Mouse (Mus musculus): ENCODE data around the gene Camk2b. TPM values are rescaled to one million over a fixed set of nuclear protein-coding genes. Genes with fewer than 3 reads are reported as not detected.

The Camk2b gene
- polyA plus RNA-seq, 1 experiment from 2014 or later, result 117 TPM

GRCm38 (mm10) chr11:6062329-6062728 lies 3.8 kb downstream of the Camk2b start:
- DNase-seq (ENCODE audit: low spot score) (no peak), ATAC-seq (ENCODE audit: low FRiP score) (no peak)
- Histone ChIP-seq H3K9ac (no peak overlapping the region), H3K27me3 (ENCODE audit: control insufficient read depth, insufficient read depth, low read length) (peaks cover 43% of the 10 kb centered on the region), H3K4me3 (replicated peaks; ENCODE audit: low read length) (no peak overlapping the region), H3K36me3 (replicated peaks; ENCODE audit: control insufficient read depth, insufficient read depth) (no peaks in the 10 kb centered on the region; the same call in 1 of the 2 replicates), H3K4me1 (replicated peaks; ENCODE audit: control insufficient read depth, insufficient read depth, low read length) (peaks cover 18% of the 10 kb centered on the region; the same call in 1 of the 2 replicates), H3K9me3 (ENCODE audit: control insufficient read depth, low read length) (no peaks in the 10 kb centered on the region), H3K4me2 (replicated peaks) (no peak overlapping the region), H3K27ac (no peak overlapping the region)
- WGBS, result 90% methylated on average over 11 of the region's 11 CpGs

- Histone ChIP-seq H3K4me3 (replicated peaks; ENCODE audit: low read length) (no peak overlapping the region), H3K27me3 (ENCODE audit: control insufficient read depth, insufficient read depth, low read length) (peaks cover 39% of the 10 kb centered on the region), H3K9ac (no peak overlapping the region), H3K9me3 (ENCODE audit: control insufficient read depth, low read length) (no peaks in the 10 kb centered on the region), H3K36me3 (replicated peaks; ENCODE audit: control insufficient read depth, insufficient read depth) (no peaks in the 10 kb centered on the region; the same call in 1 of the 2 replicates), H3K4me2 (replicated peaks) (no peak overlapping the region), H3K4me1 (replicated peaks; ENCODE audit: control insufficient read depth, insufficient read depth, low read length) (peaks cover 18% of the 10 kb centered on the region; the same call in 1 of the 2 replicates), H3K27ac (no peak overlapping the region)
- DNase-seq (ENCODE audit: low spot score), result no peak
- WGBS, result 88% methylated on average over 5 of the region's 5 CpGs
- ATAC-seq (ENCODE audit: low FRiP score), result no peak
These were observed 4.3 kb downstream of the Camk2b start for GRCm38 (mm10) chr11:6061891-6062290.

- ATAC-seq (ENCODE audit: low FRiP score), result no peak
These were observed 7.0 kb downstream of the Camk2b start for GRCm38 (mm10) chr11:6059162-6059561.

GRCm38 (mm10) chr11:6053386-6053785 lies 12.8 kb downstream of the Camk2b start:
- no peak overlapping the region for H3K9ac ChIP-seq
- 88% methylated on average over 8 of the region's 8 CpGs for WGBS
- no peak overlapping the region for H3K4me2 ChIP-seq (replicated peaks)
- H3K27ac ChIP-seq, result no peak overlapping the region
- H3K4me1 ChIP-seq (replicated peaks; ENCODE audit: control insufficient read depth, insufficient read depth, low read length), result no peaks in the 10 kb centered on the region
- no peaks in the 10 kb centered on the region for H3K27me3 ChIP-seq (ENCODE audit: control insufficient read depth, insufficient read depth, low read length)
- H3K4me3 ChIP-seq (replicated peaks; ENCODE audit: low read length), result no peak overlapping the region
- DNase-seq (ENCODE audit: low spot score), result no peak
- no peaks in the 10 kb centered on the region for H3K9me3 ChIP-seq (ENCODE audit: control insufficient read depth, low read length)
- no peaks in the 10 kb centered on the region for H3K36me3 ChIP-seq (replicated peaks; ENCODE audit: control insufficient read depth, insufficient read depth)
- ATAC-seq (ENCODE audit: low FRiP score), result no peak

More at GRCm38 (mm10) chr11:6059162-6059561, 7.0 kb downstream of the Camk2b start:
- Histone ChIP-seq H3K27me3 (ENCODE audit: control insufficient read depth, insufficient read depth, low read length) (peaks cover 14% of the 10 kb centered on the region), H3K4me3 (replicated peaks; ENCODE audit: low read length) (no peak overlapping the region), H3K9me3 (ENCODE audit: control insufficient read depth, low read length) (no peaks in the 10 kb centered on the region), H3K9ac (no peak overlapping the region), H3K27ac (no peak overlapping the region), H3K4me2 (replicated peaks) (no peak overlapping the region), H3K4me1 (replicated peaks; ENCODE audit: control insufficient read depth, insufficient read depth, low read length) (peaks cover 13% of the 10 kb centered on the region; the same call in 1 of the 2 replicates), H3K36me3 (replicated peaks; ENCODE audit: control insufficient read depth, insufficient read depth) (no peaks in the 10 kb centered on the region; the same call in 1 of the 2 replicates)
- no peak for DNase-seq (ENCODE audit: low spot score)
- WGBS, result 90% methylated on average over 10 of the region's 10 CpGs

GRCm38 (mm10) chr11:6050066-6050560 lies 16.0 kb downstream of the Camk2b start:
- Histone ChIP-seq H3K36me3 (replicated peaks; ENCODE audit: control insufficient read depth, insufficient read depth) (no peaks in the 10 kb centered on the region), H3K27me3 (ENCODE audit: control insufficient read depth, insufficient read depth, low read length) (no peaks in the 10 kb centered on the region), H3K4me1 (replicated peaks; ENCODE audit: control insufficient read depth, insufficient read depth, low read length) (no peaks in the 10 kb centered on the region), H3K4me3 (replicated peaks; ENCODE audit: low read length) (no peak overlapping the region), H3K4me2 (replicated peaks) (no peak overlapping the region), H3K9ac (no peak overlapping the region), H3K9me3 (ENCODE audit: control insufficient read depth, low read length) (no peaks in the 10 kb centered on the region), H3K27ac (no peak overlapping the region)
- ATAC-seq (ENCODE audit: low FRiP score) (no peak), DNase-seq (ENCODE audit: low spot score) (no peak)
- 65% methylated on average over 4 of the region's 4 CpGs for WGBS

- ATAC-seq (ENCODE audit: low FRiP score), result no peak
These were observed 18.0 kb downstream of the Camk2b start for GRCm38 (mm10) chr11:6048208-6048607.

GRCm38 (mm10) chr11:6038929-6039328 lies 27.2 kb downstream of the Camk2b start:
- Histone ChIP-seq H3K36me3 (replicated peaks; ENCODE audit: control insufficient read depth, insufficient read depth) (no peaks in the 10 kb centered on the region), H3K9ac (0 out of 2 replicates have a peak overlapping the region, but pooled peaks have one; percentile 1), H3K4me1 (replicated peaks; ENCODE audit: control insufficient read depth, insufficient read depth, low read length) (no peaks in the 10 kb centered on the region), H3K4me2 (replicated peaks) (no peak overlapping the region), H3K27me3 (ENCODE audit: control insufficient read depth, insufficient read depth, low read length) (no peaks in the 10 kb centered on the region), H3K27ac (peak overlapping the region; percentile 60), H3K9me3 (ENCODE audit: control insufficient read depth, low read length) (no peaks in the 10 kb centered on the region), H3K4me3 (replicated peaks; ENCODE audit: low read length) (no peak overlapping the region)
- WGBS, result 31% methylated on average over 7 of the region's 7 CpGs
- no peak for DNase-seq (ENCODE audit: low spot score)
- ATAC-seq (ENCODE audit: low FRiP score), result no peak

More at GRCm38 (mm10) chr11:6048208-6048607, 18.0 kb downstream of the Camk2b start:
- WGBS, result 86% methylated on average over 9 of the region's 9 CpGs
- Histone ChIP-seq H3K27me3 (ENCODE audit: control insufficient read depth, insufficient read depth, low read length) (no peaks in the 10 kb centered on the region), H3K9ac (no peak overlapping the region), H3K9me3 (ENCODE audit: control insufficient read depth, low read length) (no peaks in the 10 kb centered on the region), H3K27ac (no peak overlapping the region), H3K4me2 (replicated peaks) (no peak overlapping the region), H3K4me1 (replicated peaks; ENCODE audit: control insufficient read depth, insufficient read depth, low read length) (no peaks in the 10 kb centered on the region), H3K36me3 (replicated peaks; ENCODE audit: control insufficient read depth, insufficient read depth) (no peaks in the 10 kb centered on the region), H3K4me3 (replicated peaks; ENCODE audit: low read length) (no peak overlapping the region)
- no peak for DNase-seq (ENCODE audit: low spot score)

GRCm38 (mm10) chr11:6037686-6038085 lies 28.5 kb downstream of the Camk2b start:
- DNase-seq (ENCODE audit: low spot score), result no peak
- Histone ChIP-seq H3K4me2 (replicated peaks) (no peak overlapping the region), H3K27ac (no peak overlapping the region), H3K27me3 (ENCODE audit: control insufficient read depth, insufficient read depth, low read length) (no peaks in the 10 kb centered on the region), H3K4me3 (replicated peaks; ENCODE audit: low read length) (no peak overlapping the region), H3K4me1 (replicated peaks; ENCODE audit: control insufficient read depth, insufficient read depth, low read length) (no peaks in the 10 kb centered on the region), H3K36me3 (replicated peaks; ENCODE audit: control insufficient read depth, insufficient read depth) (no peaks in the 10 kb centered on the region), H3K9ac (no peak overlapping the region), H3K9me3 (ENCODE audit: control insufficient read depth, low read length) (no peaks in the 10 kb centered on the region)
- WGBS, result 94% methylated on average over 7 of the region's 7 CpGs
- ATAC-seq (ENCODE audit: low FRiP score), result no peak

GRCm38 (mm10) chr11:6037198-6037597 lies 29.0 kb downstream of the Camk2b start:
- Histone ChIP-seq H3K9ac (no peak overlapping the region), H3K4me1 (replicated peaks; ENCODE audit: control insufficient read depth, insufficient read depth, low read length) (no peaks in the 10 kb centered on the region), H3K27me3 (ENCODE audit: control insufficient read depth, insufficient read depth, low read length) (no peaks in the 10 kb centered on the region), H3K4me3 (replicated peaks; ENCODE audit: low read length) (no peak overlapping the region), H3K9me3 (ENCODE audit: control insufficient read depth, low read length) (no peaks in the 10 kb centered on the region), H3K4me2 (replicated peaks) (no peak overlapping the region), H3K36me3 (replicated peaks; ENCODE audit: control insufficient read depth, insufficient read depth) (no peaks in the 10 kb centered on the region), H3K27ac (no peak overlapping the region)
- no peak for DNase-seq (ENCODE audit: low spot score)
- 83% methylated on average over 7 of the region's 7 CpGs for WGBS
- no peak for ATAC-seq (ENCODE audit: low FRiP score)

GRCm38 (mm10) chr11:6036477-6036876 lies 29.7 kb downstream of the Camk2b start:
- 88% methylated on average over 4 of the region's 4 CpGs for WGBS
- no peaks in the 10 kb centered on the region for H3K9me3 ChIP-seq (ENCODE audit: control insufficient read depth, low read length)

More at GRCm38 (mm10) chr11:6036477-6036876, 29.7 kb downstream of the Camk2b start:
- Histone ChIP-seq H3K4me1 (replicated peaks; ENCODE audit: control insufficient read depth, insufficient read depth, low read length) (no peaks in the 10 kb centered on the region), H3K4me3 (replicated peaks; ENCODE audit: low read length) (no peak overlapping the region), H3K36me3 (replicated peaks; ENCODE audit: control insufficient read depth, insufficient read depth) (no peaks in the 10 kb centered on the region), H3K4me2 (replicated peaks) (no peak overlapping the region), H3K27me3 (ENCODE audit: control insufficient read depth, insufficient read depth, low read length) (no peaks in the 10 kb centered on the region), H3K9ac (no peak overlapping the region), H3K27ac (no peak overlapping the region)
- DNase-seq (ENCODE audit: low spot score) (no peak), ATAC-seq (ENCODE audit: low FRiP score) (no peak)
